Mouse (Mus musculus): ENCODE measurements around the gene Grik4.

DNA sequence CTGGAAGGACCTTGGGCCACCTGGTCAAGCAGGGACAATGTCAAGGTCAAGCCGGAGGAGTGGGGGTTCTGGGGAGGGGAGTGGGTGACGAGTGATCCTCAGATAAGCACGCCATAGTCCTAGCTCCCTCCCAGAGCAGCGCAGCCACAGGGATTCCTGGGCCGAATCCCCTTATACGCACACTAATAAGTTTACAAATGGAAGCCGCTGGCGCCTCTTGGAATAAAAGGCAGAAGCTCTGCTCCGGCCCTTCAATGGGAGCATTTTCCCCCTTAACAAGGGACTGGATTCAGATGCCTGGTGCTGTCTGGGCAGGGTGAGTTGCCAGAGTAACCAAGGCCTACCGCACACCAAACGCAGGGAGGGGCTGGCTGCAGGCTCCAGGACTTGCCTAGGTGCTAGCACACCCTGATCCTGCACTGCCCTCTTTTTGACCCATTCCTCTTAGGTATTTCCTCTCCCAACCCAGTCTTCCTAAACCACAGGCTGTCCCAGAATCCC lies 46.2 kb downstream of the Grik4 start:
- no peak for TF ChIP-seq CTCF (IDR thresholded peaks at IDR 0.05; ENCODE audit: borderline replicate concordance, control insufficient read depth, extremely low read depth, insufficient read depth, low read length, poor library complexity)
- no peak for TF ChIP-seq POLR2A (IDR thresholded peaks at IDR 0.05; ENCODE audit: control insufficient read depth, extremely low read depth, insufficient read depth, low read length, poor library complexity)

Data from thymus, adult 2 months (tissue).